Mouse (Mus musculus): Measurements from ENCODE around the gene Hhipl1. TPM values are rescaled to one million over a fixed set of nuclear protein-coding genes. Genes with fewer than 3 reads are reported as not detected.

Gene Hhipl1
- polyA plus RNA-seq, 1 experiment from 2014 or later = 0.84 TPM

- no peak overlapping the region for H3K27ac ChIP-seq (replicated peaks in 1 of 2; ENCODE audit: control insufficient read depth in 1 of 2, insufficient read depth in 1 of 2, low read depth in 2 of 2, low read length in 2 of 2)
- H3K4me1 ChIP-seq (ENCODE audit: control insufficient read depth in 2 of 2, insufficient read depth in 2 of 2, low read length in 2 of 2) = peaks cover 9 to 15% of the 10 kb centered on the region in 2 experiments
- no peaks in the 10 kb centered on the region for H3K9me3 ChIP-seq (ENCODE audit: control insufficient read depth, low read length)
- H3K4me3 ChIP-seq (ENCODE audit: control insufficient read depth in 1 of 2, insufficient read depth in 1 of 2, low read depth in 1 of 2, low read length in 2 of 2) = no peak overlapping the region
- H3K4me2 ChIP-seq (ENCODE audit: low read length) = no peak overlapping the region
- 16% methylated on average over 9 of the region's 9 CpGs for WGBS
- no peak overlapping the region for H3K9ac ChIP-seq (ENCODE audit: low read length)
- H3K27me3 ChIP-seq (ENCODE audit: control insufficient read depth, insufficient read depth, low read length) = peaks cover 49% of the 10 kb centered on the region
- ATAC-seq (ENCODE audit: insufficient number of reproducible peaks, insufficient read depth, low FRiP score, low read depth) = no peak
- H3K36me3 ChIP-seq (ENCODE audit: control insufficient read depth, insufficient read depth, low read length) = no peaks in the 10 kb centered on the region
Measured at GRCm38 (mm10) chr12:108317201-108317738, 11.2 kb downstream of the Hhipl1 start.

- Histone ChIP-seq H3K27ac (replicated peaks in 1 of 2; ENCODE audit: control insufficient read depth in 1 of 2, insufficient read depth in 1 of 2, low read depth in 2 of 2, low read length in 2 of 2) (no peak overlapping the region), H3K4me1 (ENCODE audit: control insufficient read depth in 2 of 2, insufficient read depth in 2 of 2, low read length in 2 of 2) (peaks cover 9 to 15% of the 10 kb centered on the region in 2 experiments), H3K9ac (ENCODE audit: low read length) (no peak overlapping the region), H3K27me3 (ENCODE audit: control insufficient read depth, insufficient read depth, low read length) (peaks cover 49% of the 10 kb centered on the region), H3K36me3 (ENCODE audit: control insufficient read depth, insufficient read depth, low read length) (no peaks in the 10 kb centered on the region), H3K9me3 (ENCODE audit: control insufficient read depth, low read length) (no peaks in the 10 kb centered on the region), H3K4me3 (ENCODE audit: control insufficient read depth in 1 of 2, insufficient read depth in 1 of 2, low read depth in 1 of 2, low read length in 2 of 2) (peak overlapping the region in 1 of 2 experiments; percentile 29; a peak in 2 of 4 replicates), H3K4me2 (ENCODE audit: low read length) (peak overlapping the region; percentile 51)
- no peak for ATAC-seq (ENCODE audit: insufficient number of reproducible peaks, insufficient read depth, low FRiP score, low read depth)
- WGBS = 18% methylated on average over 18 of the region's 18 CpGs
Measured at GRCm38 (mm10) chr12:108317826-108318430, 11.9 kb downstream of the Hhipl1 start.

- H3K4me2 ChIP-seq (ENCODE audit: low read length) = peak overlapping the region; percentile 51
- H3K9ac ChIP-seq (ENCODE audit: low read length) = no peak overlapping the region
- H3K4me3 ChIP-seq (ENCODE audit: control insufficient read depth in 1 of 2, insufficient read depth in 1 of 2, low read depth in 1 of 2, low read length in 2 of 2) = peak overlapping the region in 1 of 2 experiments; percentile 29; a peak in 2 of 4 replicates
- peaks cover 49% of the 10 kb centered on the region for H3K27me3 ChIP-seq (ENCODE audit: control insufficient read depth, insufficient read depth, low read length)
- ATAC-seq (ENCODE audit: insufficient number of reproducible peaks, insufficient read depth, low FRiP score, low read depth) = 0 out of 2 replicates have a peak, but pooled peaks have one; percentile 10
- 10% methylated on average over 37 of the region's 37 CpGs for WGBS
- no peaks in the 10 kb centered on the region for H3K36me3 ChIP-seq (ENCODE audit: control insufficient read depth, insufficient read depth, low read length)
- no peaks in the 10 kb centered on the region for H3K9me3 ChIP-seq (ENCODE audit: control insufficient read depth, low read length)
- H3K4me1 ChIP-seq (ENCODE audit: control insufficient read depth in 2 of 2, insufficient read depth in 2 of 2, low read length in 2 of 2) = peaks cover 9 to 15% of the 10 kb centered on the region in 2 experiments
- H3K27ac ChIP-seq (replicated peaks in 1 of 2; ENCODE audit: control insufficient read depth in 1 of 2, insufficient read depth in 1 of 2, low read depth in 2 of 2, low read length in 2 of 2) = no peak overlapping the region
Measured at GRCm38 (mm10) chr12:108318499-108318898, 12.4 kb downstream of the Hhipl1 start.

- Histone ChIP-seq H3K9me3 (ENCODE audit: control insufficient read depth, low read length) (no peaks in the 10 kb centered on the region), H3K27me3 (ENCODE audit: control insufficient read depth, insufficient read depth, low read length) (peaks cover 46% of the 10 kb centered on the region), H3K4me1 (ENCODE audit: control insufficient read depth in 2 of 2, insufficient read depth in 2 of 2, low read length in 2 of 2) (peaks cover 9 to 15% of the 10 kb centered on the region in 2 experiments), H3K27ac (replicated peaks in 1 of 2; ENCODE audit: control insufficient read depth in 1 of 2, insufficient read depth in 1 of 2, low read depth in 2 of 2, low read length in 2 of 2) (no peak overlapping the region), H3K4me3 (ENCODE audit: control insufficient read depth in 1 of 2, insufficient read depth in 1 of 2, low read depth in 1 of 2, low read length in 2 of 2) (no peak overlapping the region), H3K36me3 (ENCODE audit: control insufficient read depth, insufficient read depth, low read length) (no peaks in the 10 kb centered on the region), H3K4me2 (ENCODE audit: low read length) (no peak overlapping the region), H3K9ac (ENCODE audit: low read length) (no peak overlapping the region)
- WGBS = 29% methylated on average over 8 of the region's 8 CpGs
- ATAC-seq (ENCODE audit: insufficient number of reproducible peaks, insufficient read depth, low FRiP score, low read depth) = no peak
Measured at GRCm38 (mm10) chr12:108320096-108320495, 14.0 kb downstream of the Hhipl1 start.

GRCm38 (mm10) chr12:108326401-108326800 lies 20.3 kb downstream of the Hhipl1 start:
- Histone ChIP-seq H3K27me3 (ENCODE audit: control insufficient read depth, insufficient read depth, low read length) (peaks cover 44% of the 10 kb centered on the region), H3K9me3 (ENCODE audit: control insufficient read depth, low read length) (no peaks in the 10 kb centered on the region), H3K36me3 (ENCODE audit: control insufficient read depth, insufficient read depth, low read length) (no peaks in the 10 kb centered on the region), H3K4me3 (ENCODE audit: control insufficient read depth in 1 of 2, insufficient read depth in 1 of 2, low read depth in 1 of 2, low read length in 2 of 2) (no peak overlapping the region), H3K4me2 (ENCODE audit: low read length) (no peak overlapping the region), H3K9ac (ENCODE audit: low read length) (no peak overlapping the region), H3K27ac (replicated peaks in 1 of 2; ENCODE audit: control insufficient read depth in 1 of 2, insufficient read depth in 1 of 2, low read depth in 2 of 2, low read length in 2 of 2) (no peak overlapping the region), H3K4me1 (ENCODE audit: control insufficient read depth in 2 of 2, insufficient read depth in 2 of 2, low read length in 2 of 2) (peaks cover 8 to 21% of the 10 kb centered on the region in 2 experiments)
- ATAC-seq (ENCODE audit: insufficient number of reproducible peaks, insufficient read depth, low FRiP score, low read depth) = no peak
- 51% methylated on average over 5 of the region's 5 CpGs for WGBS

- ATAC-seq (ENCODE audit: insufficient number of reproducible peaks, insufficient read depth, low FRiP score, low read depth) = no peak
- under 1% methylated on average over 66 of the region's 66 CpGs for WGBS
- no peaks in the 10 kb centered on the region for H3K9me3 ChIP-seq (ENCODE audit: control insufficient read depth, low read length)
- H3K27ac ChIP-seq (replicated peaks in 1 of 2; ENCODE audit: control insufficient read depth in 1 of 2, insufficient read depth in 1 of 2, low read depth in 2 of 2, low read length in 2 of 2) = no peak overlapping the region
- H3K4me3 ChIP-seq (ENCODE audit: control insufficient read depth in 1 of 2, insufficient read depth in 1 of 2, low read depth in 1 of 2, low read length in 2 of 2) = peak overlapping the region; percentile 31 to 41
- peaks cover 8 to 24% of the 10 kb centered on the region in 2 experiments for H3K4me1 ChIP-seq (ENCODE audit: control insufficient read depth in 2 of 2, insufficient read depth in 2 of 2, low read length in 2 of 2)
- H3K36me3 ChIP-seq (ENCODE audit: control insufficient read depth, insufficient read depth, low read length) = no peaks in the 10 kb centered on the region
- peaks cover 51% of the 10 kb centered on the region for H3K27me3 ChIP-seq (ENCODE audit: control insufficient read depth, insufficient read depth, low read length)
- H3K4me2 ChIP-seq (ENCODE audit: low read length) = peak overlapping the region; percentile 72
- H3K9ac ChIP-seq (ENCODE audit: low read length) = peak overlapping the region; percentile 59
Measured at GRCm38 (mm10) chr12:108327889-108328491, 21.9 kb downstream of the Hhipl1 start.

GRCm38 (mm10) chr12:108333056-108333455 lies 27.0 kb downstream of the Hhipl1 start:
- Histone ChIP-seq H3K4me2 (ENCODE audit: low read length) (peak overlapping the region; percentile 97), H3K9ac (ENCODE audit: low read length) (peak overlapping the region; percentile 54), H3K27me3 (ENCODE audit: control insufficient read depth, insufficient read depth, low read length) (peaks cover 49% of the 10 kb centered on the region), H3K27ac (replicated peaks in 1 of 2; ENCODE audit: control insufficient read depth in 1 of 2, insufficient read depth in 1 of 2, low read depth in 2 of 2, low read length in 2 of 2) (peak overlapping the region in 1 of 2 experiments; percentile 63; a peak in 1 of 4 replicates), H3K9me3 (ENCODE audit: control insufficient read depth, low read length) (no peaks in the 10 kb centered on the region), H3K4me3 (ENCODE audit: control insufficient read depth in 1 of 2, insufficient read depth in 1 of 2, low read depth in 1 of 2, low read length in 2 of 2) (peak overlapping the region; percentile 46 to 74), H3K36me3 (ENCODE audit: control insufficient read depth, insufficient read depth, low read length) (no peaks in the 10 kb centered on the region), H3K4me1 (ENCODE audit: control insufficient read depth in 2 of 2, insufficient read depth in 2 of 2, low read length in 2 of 2) (peaks cover 17 to 28% of the 10 kb centered on the region in 2 experiments)
- 2% methylated on average over 16 of the region's 16 CpGs for WGBS
- peak; percentile 33; the same call in 1 of the 2 replicates for ATAC-seq (ENCODE audit: insufficient number of reproducible peaks, insufficient read depth, low FRiP score, low read depth)
